Mouse (Mus musculus) 3T3-L1 (cell line): ENCODE results near the gene Neurod2.

ENCODE experiments used
- DNase-seq: peaks from one replicate; pipeline ENCODE4 v3.0.0-alpha.2; 2015; ENCODE audit warnings: low read depth, low spot score

The Neurod2 gene

DNA sequence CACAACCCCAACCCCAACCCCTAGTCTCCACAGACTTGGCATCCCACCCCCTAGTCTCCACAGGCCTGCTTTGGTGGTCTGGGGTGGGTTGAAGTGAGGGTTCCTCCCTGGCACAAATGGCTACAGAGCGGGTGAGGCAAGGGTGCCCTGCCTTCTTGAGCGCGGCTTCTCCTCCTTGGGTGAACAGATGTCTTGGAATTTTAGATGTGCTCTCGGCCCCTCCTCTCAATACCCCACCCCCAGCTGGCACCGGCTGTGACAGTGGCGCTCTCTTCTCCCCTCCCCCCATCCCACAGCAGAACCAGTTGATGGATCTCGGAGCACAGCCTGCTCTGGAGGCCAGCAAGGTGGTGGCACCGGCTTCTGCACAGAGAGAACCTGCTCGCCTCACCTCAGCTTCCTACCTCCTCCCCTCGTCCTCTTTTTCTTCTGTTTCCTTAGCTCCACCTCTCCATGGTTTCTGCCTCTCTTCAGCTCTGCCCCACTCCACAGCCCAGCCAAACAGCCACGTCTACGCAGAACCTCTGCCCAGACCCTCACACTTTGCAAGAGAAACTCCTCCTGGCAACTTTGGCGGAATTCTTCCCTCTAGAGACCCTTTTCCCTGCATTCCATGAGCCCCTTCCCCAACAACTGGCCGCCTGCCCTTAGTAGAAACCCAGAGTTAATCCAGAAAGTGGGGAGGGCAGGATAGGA is 10.9 kb downstream of the Neurod2 start:
- DNase-seq: no peak

DNA sequence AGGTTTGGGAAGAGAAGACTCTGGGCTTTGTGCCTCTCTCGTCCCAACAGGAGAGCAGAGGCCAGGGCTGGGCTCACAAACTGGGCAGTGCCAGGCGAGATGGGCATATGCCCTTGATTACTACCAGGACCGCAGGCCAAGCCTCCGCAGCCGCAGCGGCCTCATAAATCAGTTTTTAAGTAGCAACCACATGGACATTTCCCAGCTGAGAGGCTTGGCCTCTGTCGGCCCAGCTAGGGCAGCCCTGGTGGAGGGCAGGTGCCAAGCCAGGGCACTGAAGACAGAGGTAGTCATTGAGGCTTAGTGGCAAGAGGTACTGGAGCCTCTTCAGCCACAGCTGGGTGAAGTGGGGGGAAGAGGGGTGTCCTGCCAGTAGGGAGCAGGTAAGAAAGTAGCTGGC is 12.0 kb downstream of the Neurod2 start:
- no peak for DNase-seq

DNA sequence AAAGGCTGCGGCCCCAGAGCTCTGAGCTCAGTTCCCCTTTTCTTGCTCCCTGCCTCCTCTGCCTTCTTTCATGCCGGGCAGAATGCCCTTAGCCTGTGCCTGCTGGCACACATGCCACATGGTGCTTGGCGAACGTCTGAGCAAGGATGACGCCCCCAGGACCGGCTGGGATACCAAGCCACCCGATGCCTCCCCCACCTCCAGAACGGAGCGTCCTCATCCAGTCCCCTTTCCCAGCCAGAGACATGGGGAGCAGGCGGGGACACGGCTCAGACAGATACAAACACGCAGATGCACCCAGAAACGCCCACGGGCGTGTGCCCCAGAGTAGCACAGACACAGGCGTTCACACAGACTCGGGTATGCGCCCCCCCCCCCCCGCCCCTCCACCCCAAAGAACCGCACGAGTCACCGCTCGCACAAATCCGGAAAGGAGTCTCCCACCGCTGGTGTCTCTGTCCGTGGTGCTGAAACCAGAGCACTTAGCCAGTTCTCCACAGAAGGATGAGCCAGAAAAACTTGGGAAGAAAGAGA is 15.6 kb downstream of the Neurod2 start:
- DNase-seq: peak; percentile 73

DNA sequence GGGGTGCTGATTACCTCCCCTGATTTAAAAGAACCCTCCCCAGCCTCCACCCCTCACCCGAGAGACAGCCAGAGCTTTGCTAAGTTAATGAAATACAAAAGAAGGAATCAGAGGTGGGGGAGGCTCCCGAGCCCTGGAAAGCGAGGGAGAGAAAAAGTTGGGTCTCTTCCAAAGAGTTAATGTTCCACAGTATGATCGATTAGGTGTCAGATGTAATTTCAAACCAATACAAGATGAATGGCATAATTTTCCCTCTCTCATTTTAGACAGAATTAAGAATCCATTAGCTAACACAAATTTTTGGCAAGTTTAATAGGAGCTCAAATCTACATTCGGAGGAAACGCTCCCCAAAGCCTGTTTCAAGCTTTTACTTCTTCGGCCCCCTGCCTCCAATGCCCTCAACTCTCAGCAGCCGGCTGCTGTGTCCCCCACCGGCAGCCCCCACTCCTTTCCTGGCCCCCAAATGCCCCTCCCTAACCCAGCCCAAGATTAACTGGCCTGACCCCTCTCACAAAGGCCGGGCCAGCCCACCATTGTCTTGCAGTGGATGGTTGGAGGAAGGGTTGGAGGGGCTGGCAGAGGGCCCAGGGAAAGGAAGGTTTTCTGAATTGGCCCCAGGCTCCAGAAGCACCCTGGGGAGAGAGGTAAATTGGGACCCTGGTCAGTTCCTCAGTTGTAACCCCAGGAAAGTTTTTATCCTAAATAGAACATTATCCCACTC is 30.8 kb downstream of the Neurod2 start:
- no peak for DNase-seq

DNA sequence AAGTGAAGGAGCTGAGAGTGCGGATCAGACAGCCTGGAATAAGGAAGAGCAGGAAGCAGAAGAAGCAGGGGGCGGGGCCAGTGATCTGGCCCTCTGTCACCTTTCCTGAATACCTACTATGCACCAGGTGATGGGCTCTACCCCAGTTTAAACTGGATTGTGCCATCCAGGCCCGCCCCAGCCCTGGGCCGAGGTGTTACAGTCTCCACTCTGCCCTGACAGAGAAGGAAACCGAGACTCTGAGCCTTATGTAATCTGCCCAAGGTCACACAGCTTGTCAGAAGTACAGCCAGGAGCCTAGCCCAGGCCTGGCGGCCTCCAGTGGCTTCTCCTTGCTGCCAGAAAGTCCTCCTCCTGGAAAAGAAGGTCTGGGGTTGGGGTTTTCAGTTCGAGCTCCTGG is 31.7 kb downstream of the Neurod2 start:
- DNase-seq: no peak

DNA sequence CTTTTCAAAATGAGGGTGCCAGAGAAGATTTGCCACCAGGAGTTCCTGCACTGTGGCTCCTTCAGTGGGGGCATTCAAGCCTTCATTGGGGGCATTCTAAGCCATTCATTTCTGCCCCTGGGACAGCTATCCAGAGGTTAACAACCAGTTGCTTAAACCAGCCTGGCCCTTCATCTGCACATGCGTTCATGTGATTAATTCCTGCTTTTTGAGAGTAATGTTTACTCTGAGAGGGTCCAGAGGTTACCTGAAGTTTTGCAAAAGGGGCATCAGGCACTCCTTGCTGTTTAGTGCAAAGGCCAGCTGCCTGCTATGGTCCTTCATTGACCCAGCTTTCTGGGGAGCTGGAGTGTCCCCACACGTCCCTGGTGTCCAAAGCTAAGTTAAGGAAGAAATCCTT is 32.5 kb downstream of the Neurod2 start:
- DNase-seq: no peak

DNA sequence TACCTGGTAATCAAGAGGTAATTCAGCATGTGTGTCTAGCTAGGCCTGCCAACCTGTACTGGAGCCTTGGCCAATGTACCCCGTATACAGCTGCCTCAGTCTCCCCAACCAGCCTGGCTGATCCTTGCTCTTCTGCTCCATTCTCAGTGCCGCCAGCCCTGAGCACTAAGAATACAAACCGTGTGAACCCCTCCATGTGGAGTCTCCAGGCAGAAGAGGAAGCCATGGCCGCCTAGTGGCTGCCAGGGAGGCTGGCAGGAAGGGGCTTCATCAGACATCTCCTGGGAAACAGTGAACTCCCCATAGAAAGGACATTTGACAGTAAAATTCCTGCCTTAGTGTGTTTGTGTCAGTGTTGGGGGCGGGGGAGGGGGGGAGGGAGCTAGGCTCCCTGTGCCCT is 33.2 kb downstream of the Neurod2 start:
- DNase-seq: peak; percentile 67

DNA sequence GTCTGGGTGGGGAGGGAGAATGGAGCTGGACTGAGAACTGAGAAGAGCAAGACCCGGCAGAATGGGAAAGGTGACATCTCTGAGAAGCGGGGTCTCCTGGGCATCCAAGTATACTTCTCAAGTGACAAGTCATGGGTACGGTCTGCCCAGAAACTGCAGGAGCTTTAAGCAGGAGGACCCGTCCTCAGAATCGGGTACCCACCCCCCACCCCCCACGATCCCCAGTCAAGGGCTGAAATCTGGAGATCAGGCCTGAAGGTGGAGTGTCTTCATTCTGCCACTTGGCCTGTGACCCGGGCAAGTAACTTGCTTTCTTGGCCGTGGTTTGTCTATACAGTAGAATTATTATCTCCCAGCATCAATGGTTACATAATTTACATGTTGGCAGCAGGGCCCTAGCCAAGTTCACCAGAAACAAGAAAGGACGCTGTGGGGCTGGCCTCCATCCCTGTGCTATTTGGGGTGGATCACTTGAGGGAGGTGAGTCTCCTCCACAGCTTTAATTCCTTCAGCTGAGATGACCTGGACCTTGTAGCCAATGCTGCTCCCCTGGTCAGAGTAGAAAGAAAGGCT is 34.3 kb downstream of the Neurod2 start:
- DNase-seq: peak; percentile 10

DNA sequence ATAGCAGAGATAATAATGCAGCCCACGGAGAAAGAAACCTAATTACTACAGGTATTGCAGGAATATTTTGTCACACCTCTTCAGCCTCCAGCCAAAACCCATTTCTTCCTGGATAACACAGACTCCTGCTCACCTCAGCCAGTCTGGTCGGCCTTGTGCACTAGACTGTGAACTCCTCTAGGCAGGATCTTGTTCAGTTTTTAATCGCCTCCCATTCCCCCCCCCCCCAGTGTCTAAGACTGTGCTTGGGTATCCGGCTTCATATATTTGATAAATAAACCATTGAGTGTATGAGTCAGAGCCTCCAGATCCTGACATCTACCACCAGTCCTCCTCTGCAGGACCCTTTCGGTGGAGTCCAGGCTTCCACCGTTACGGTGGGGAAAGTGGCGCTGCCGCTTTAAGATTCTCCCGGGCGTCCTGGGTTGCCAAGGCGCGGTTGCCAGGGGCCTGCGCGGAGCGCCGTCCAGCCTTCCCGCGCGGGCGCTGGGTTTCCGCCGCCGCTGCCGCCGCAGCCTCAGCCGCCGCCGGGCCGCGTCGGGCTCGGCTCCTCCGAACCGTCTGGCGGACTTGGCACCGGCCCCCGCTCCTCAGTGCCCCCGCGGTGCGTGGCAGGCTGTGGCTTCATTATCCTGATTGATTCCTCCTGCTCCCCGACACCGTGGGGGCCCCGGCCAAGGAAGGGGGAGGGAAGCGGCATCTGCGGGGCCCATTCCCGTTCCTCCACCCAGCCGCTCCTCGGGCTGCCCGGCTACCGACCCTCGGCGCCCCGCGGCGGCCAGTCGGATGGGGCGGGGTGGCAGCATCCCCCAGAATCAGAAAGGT is 35.0 kb downstream of the Neurod2 start:
- peak; percentile 52 for DNase-seq

DNA sequence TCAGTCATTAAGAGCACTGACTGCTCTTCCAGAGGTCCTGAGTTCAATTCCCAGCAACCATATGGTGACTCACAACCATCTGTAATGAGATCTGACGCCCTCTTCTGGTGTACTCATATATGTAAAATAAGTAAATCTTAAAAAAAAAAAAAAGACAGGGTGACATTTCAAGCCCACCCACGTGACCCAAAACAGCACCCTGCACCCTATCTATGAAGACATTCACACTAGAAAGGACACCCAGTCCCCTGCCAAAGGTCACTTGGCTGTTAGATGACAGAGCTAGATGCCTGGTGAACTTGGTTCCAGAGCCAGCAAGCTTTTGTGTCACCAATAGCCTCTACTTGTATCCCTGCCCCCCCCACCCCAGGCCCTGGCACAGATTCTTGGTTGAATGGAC is 36.4 kb downstream of the Neurod2 start:
- DNase-seq: no peak

DNA sequence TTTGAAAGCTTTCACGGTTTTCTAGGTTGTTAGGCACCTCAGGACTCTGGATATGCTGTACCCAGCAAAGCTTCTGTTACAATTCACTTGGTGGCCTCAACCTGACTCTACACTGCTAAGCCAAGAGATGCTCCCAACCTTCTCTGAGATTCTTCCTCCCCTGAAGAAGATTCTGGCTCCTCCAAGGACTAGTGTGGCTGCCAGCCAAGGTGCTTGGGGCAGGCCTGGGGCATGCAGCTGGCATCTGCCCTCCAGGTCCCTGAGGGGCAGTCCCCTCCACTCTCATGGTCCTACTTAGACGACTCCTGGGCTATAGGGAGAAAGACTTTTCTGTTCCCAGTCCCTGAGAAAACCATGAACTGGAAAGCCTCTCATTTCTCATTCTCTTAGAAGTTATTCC is 38.5 kb downstream of the Neurod2 start:
- DNase-seq: no peak

DNA sequence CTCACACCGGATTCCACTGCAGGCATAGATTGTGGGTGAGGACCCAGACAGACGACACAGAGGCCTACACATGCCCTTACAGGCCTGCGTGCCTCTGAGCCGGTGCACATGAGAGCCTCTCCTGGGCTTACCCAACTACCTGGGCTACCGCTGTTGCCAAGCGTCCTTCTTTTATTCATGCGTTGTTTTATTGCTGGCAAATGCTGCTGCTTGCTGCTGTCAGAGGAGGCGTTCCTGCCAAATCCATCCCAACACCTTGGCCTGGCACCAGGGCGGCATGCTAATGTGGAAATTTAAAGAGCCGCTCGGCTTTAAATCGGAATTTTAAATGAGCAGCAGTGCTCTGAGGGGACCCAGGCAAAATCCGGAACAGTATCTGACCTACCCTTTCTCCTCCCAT is 39.6 kb downstream of the Neurod2 start:
- DNase-seq: no peak

DNA sequence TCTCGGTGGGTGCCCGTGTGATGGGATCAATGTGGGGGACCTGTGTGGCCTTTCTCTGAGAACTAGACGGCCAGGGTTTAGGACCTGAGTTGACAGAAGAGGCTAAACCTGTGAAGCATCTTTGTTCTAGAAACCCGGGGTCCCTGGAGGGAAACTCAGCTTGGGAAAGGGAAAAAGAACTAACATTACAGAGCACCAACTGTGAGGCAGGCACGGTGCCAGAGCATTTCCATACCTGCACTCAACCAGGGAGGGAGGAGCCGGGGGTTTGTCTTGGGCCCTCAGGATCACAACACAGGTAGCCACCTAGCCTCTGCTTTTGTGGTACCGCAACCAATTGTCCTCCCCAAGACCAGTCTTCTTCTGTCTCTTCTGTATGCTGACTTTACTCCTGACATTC is 41.5 kb downstream of the Neurod2 start:
- DNase-seq: no peak

DNA sequence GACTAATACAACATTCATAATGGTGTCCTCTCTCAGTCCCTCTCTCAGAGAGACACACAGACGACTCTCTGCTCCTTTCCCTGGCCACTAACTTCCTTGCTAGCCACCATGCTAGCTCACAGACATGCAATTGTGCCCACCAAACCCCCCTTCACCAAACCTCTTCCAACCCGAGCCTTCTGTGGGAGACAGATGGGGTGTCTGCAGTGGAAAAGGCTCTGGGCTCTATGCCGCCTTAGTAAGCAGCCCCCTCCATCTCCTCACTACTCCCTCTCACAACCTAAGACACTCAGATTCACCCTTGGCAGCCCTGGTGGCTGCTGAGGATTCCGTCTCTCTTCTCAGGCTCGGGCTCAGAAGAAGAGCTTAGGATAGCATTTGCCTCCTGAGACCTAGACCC is 41.9 kb downstream of the Neurod2 start:
- DNase-seq: no peak

DNA sequence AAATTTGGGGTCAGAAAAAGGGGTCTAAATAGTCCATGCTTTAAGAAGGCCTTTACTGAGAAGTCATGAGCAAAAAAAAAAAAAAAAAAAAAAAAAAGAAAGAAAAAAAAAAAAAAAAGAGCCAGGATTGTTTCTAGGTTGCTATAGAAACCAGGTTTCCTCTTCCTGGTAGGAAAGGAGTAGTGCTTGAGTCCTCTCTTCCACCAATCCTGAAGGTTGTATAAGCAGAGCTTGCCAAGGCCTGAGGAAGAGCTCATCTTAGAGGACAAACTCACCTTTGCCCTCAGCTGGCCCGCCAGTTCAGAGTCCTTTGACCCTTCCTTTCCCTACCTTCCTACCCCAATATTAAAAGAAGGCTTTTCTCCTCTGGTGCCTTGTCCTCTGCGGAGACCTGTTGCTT is 44.1 kb downstream of the Neurod2 start:
- DNase-seq: no peak

DNA sequence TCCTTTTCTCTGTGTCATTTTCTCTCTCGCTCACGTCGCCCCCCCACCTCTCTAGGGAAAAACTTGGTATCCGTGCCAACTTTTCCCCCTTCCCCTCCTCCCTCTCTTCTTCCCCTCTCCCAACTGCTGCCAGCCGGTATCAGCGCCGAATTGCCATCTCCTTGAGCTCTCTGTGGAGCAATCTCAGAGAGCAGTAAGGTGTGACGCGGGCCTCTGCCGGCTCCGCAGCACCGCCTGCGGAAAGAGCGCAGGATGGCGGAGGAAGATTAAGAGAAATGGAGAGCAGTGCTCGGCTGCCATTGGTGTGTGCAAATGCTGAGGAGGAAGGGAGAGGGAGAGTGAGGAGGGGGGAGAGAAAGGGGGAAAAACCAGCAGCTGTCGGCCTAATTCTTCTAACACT is 45.2 kb downstream of the Neurod2 start:
- DNase-seq: no peak

DNA sequence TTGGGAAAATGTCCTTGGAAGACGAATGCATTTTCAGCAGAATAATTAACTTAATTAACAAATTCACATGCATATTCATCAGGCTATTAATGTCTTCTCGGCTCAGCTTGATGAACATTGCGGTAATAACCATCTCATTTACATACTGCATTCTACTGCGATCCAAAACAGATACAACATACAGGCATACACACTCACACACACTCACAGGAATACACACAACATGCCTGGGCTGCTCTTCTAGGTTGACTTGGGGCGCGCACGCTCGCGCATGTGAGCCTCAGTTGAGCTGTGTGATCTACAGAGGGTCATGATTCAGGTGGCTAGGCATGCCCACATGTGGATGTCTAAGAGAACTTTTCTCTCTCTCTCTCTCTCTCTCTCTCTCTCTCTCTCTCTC is 45.7 kb downstream of the Neurod2 start:
- DNase-seq: no peak
